Mouse (Mus musculus): Measurements from ENCODE around the gene Cnbd2.

GRCm38 (mm10) chr2:156310945-156311344 lies 1.2 kb upstream of the Cnbd2 start:
- TF ChIP-seq CTCF (IDR thresholded peaks at IDR 0.05; ENCODE audit: insufficient read depth, low read depth, low read length) (no peak), POLR2A (IDR thresholded peaks at IDR 0.05; ENCODE audit: insufficient read depth, low read depth, low read length) (no peak)
